Mouse (Mus musculus): ENCODE measurements around the gene Abca4. TPM values are rescaled to one million over a fixed set of nuclear protein-coding genes. Genes with fewer than 3 reads are reported as not detected.

Abca4 gene
- total RNA-seq (2017), result 2.0 and 6.3 TPM in 2 replicates

DNA sequence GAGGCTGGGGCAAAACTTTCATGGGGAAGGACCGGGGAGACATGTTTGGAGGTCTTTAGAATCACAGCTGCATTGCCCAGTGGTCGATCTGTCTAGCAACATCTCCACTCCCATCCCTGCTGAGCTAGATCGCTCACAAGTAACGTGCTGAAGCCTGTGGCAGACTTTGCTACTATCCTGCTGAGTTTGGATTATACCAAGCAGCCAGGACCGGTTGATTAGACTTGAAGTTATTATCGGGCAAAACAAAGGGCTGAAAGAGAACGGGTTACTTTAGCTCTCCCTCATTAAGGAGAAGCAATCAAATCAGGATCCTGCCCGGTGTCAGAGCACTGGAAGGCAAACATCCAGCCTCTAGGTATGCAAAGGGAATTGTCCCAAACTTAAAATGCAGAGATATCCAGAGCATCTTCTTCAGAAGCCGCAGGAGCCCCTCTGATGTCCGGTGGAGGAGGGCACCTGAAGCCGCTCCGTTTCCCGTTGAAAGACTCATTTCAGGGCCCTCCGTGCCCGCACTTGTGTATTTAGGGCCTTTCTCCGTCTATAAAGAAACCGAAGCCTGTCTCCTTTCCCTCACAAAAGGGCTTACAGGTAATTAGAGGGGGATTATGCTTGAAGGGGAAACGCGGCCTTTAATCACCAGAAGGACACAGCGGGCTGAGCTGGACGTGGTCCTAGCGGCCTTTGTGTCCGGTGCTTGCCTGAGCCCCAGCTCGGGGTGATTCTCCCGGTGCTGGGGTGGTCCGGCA, at the start of gene Abca4:
Gene Abca4, plus strand, starts transcription at position 645 of the 749 bp plus-strand sequence.
- ATAC-seq (replicated peaks in 1 of 2; ENCODE audit: insufficient read depth in 1 of 2, low FRiP score in 2 of 2, low TSS enrichment in 1 of 2, low read depth in 1 of 2, poor library complexity in 2 of 2, severe bottlenecking in 2 of 2), result no peak

- ATAC-seq (replicated peaks in 1 of 2; ENCODE audit: insufficient read depth in 1 of 2, low FRiP score in 2 of 2, low TSS enrichment in 1 of 2, low read depth in 1 of 2, poor library complexity in 2 of 2, severe bottlenecking in 2 of 2), result no peak
Observed at GRCm38 (mm10) chr3:121995125-121995524, 49.1 kb upstream of the Abca4 start.

GRCm38 (mm10) chr3:121999934-122000333, 44.3 kb upstream of the Abca4 start:
- ATAC-seq (replicated peaks in 1 of 2; ENCODE audit: insufficient read depth in 1 of 2, low FRiP score in 2 of 2, low TSS enrichment in 1 of 2, low read depth in 1 of 2, poor library complexity in 2 of 2, severe bottlenecking in 2 of 2), result no peak

DNA sequence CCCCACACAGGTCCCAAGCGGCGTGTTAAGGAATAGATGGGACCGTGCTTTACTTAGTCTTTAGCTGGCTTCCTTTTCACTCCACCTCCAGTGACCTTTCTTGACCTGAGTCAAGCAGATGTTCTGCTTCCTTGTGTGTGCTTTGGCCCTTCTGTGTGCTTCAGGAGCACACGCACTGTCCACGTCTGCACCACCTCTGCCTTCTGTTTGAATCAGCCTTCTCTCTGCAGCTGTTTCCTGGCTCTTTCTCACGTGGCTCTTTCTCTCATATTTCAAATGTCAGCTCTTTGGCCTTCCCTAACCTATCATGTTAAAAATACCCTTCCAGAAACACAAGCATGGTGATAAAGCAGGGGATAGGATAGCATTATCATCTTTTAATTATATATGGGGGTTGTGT, 42.7 kb upstream of the Abca4 start:
- no peak for ATAC-seq (replicated peaks in 1 of 2; ENCODE audit: insufficient read depth in 1 of 2, low FRiP score in 2 of 2, low TSS enrichment in 1 of 2, low read depth in 1 of 2, poor library complexity in 2 of 2, severe bottlenecking in 2 of 2)

GRCm38 (mm10) chr3:122009818-122010217, 34.4 kb upstream of the Abca4 start:
- no peak for ATAC-seq (replicated peaks in 1 of 2; ENCODE audit: insufficient read depth in 1 of 2, low FRiP score in 2 of 2, low TSS enrichment in 1 of 2, low read depth in 1 of 2, poor library complexity in 2 of 2, severe bottlenecking in 2 of 2)

DNA sequence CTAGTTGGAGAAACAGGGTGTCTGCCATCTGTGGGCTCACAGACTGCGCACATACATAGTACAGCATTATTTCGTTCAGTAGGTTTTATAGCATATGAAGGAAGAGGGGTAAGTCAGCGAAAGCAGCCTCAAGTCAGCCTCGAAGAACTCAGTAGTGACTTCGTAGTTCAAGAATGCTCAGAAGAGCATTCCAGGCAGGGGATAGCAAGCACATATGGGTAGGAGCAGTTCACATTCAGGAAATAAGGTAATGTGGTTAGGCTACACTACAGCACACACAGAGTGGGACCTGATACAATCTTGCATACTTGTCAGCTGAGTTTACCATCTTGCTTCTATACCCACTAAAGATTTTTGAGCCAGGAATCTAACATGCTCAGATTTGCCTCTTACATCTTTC, 34.0 kb upstream of the Abca4 start:
- no peak for ATAC-seq (replicated peaks in 1 of 2; ENCODE audit: insufficient read depth in 1 of 2, low FRiP score in 2 of 2, low TSS enrichment in 1 of 2, low read depth in 1 of 2, poor library complexity in 2 of 2, severe bottlenecking in 2 of 2)

DNA sequence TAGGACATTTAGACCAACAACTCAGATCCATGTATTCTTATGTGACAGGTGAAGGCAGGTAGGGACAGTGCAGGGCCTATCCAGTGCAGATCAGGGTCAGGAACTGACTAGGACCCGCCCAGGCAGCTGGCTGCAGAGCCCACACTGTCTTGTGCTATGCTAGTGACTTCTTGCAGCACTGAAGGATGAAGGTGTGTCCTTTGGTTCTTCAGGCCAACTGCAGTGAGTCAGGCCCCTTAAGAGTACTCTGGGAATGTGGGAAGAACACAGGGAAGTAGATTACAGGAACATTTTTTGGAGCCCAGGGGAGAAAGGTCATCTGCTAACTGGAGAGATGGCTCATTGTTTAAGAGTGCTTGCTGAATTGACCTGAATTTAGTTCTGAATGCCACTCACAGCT, 31.8 kb upstream of the Abca4 start:
- ATAC-seq (replicated peaks in 1 of 2; ENCODE audit: insufficient read depth in 1 of 2, low FRiP score in 2 of 2, low TSS enrichment in 1 of 2, low read depth in 1 of 2, poor library complexity in 2 of 2, severe bottlenecking in 2 of 2), result no peak

DNA sequence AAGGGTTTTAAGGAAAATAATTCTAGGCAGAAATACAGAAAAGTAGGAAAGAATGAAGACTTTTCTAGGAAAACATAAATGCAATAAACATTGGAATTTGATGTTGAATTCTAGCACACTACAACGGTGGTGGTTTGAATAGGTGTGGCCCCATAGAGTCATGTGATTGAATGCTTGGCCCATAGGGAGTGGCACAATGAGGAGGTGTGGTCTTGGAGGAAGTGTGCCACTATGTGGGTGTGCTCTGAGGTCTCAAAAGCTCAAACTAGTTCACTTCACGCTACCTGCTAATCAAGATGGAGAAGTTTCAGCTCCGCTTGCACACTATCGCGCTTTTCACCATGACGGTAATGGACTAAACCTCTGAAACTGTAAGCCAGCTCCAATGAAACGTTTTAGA, 25.8 kb upstream of the Abca4 start:
- ATAC-seq (replicated peaks in 1 of 2; ENCODE audit: insufficient read depth in 1 of 2, low FRiP score in 2 of 2, low TSS enrichment in 1 of 2, low read depth in 1 of 2, poor library complexity in 2 of 2, severe bottlenecking in 2 of 2), result no peak

DNA sequence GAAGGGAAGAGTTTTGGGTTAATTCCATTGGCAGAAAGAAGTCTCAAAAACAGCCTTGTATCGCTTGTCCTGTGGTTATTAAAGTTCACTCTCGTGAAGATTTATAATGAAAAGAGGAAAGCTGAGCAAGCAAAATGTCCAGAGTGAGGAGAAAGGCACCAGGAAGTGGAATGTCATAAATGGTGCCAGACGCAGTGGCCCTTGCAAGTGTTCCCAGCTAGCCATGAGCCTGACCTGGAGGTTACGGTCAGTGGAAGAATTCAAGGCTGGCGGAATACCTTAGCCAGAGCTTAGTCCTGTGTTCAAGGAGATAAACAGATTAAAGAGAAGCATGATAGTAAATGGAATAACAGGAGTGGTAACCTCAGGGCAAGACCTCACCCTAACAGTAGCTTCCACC, 25.1 kb upstream of the Abca4 start:
- no peak for ATAC-seq (replicated peaks in 1 of 2; ENCODE audit: insufficient read depth in 1 of 2, low FRiP score in 2 of 2, low TSS enrichment in 1 of 2, low read depth in 1 of 2, poor library complexity in 2 of 2, severe bottlenecking in 2 of 2)

DNA sequence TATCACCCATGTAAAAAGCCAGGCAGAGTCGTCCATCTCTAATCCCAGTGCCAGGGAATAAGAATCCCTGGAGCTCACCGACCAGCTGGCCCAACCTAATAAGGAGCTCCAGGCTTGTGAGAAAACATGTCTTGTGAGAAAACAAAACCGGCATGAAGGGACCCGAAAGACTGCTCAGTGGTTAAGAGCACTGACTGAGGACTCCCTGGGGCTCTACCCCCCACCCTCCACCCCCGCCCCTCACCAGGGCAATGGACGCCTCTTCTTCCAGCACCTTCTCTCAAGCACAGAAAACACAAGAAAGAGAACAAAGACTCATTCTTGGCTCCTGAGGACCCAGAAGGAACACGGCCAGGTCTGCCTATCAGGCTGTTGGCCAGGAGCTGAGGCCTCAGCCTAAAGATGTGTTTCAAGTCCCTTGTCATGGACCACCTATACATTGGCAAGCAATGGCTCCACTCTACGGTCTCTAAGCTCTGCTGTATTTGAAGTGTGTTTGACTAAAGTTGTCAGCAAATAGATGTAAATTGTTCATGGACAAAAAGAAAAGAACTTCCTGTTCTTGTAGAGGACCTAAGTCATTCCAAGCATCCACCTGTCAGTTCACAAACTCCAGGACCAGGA, 23.1 kb upstream of the Abca4 start:
- no peak for ATAC-seq (replicated peaks in 1 of 2; ENCODE audit: insufficient read depth in 1 of 2, low FRiP score in 2 of 2, low TSS enrichment in 1 of 2, low read depth in 1 of 2, poor library complexity in 2 of 2, severe bottlenecking in 2 of 2)

DNA sequence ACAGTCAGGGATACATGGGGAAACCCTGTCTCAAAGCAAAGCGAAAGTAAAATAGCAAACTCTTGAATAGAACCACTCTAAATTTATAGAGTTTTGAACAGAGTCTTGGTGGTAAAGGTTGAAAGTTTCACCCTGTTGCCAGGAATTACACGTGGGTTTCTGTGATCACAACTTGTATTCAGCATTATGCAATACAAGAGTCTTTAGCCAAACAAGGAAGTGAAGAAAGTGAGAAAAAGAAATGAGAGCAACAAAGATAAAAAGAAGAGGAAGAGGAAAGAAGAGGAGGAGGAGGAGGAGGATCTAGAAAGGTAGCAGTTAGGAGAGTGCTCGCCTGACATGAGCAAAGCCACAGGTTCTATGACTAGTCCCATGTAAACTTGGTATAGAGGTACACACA, 21.9 kb upstream of the Abca4 start:
- no peak for ATAC-seq (replicated peaks in 1 of 2; ENCODE audit: insufficient read depth in 1 of 2, low FRiP score in 2 of 2, low TSS enrichment in 1 of 2, low read depth in 1 of 2, poor library complexity in 2 of 2, severe bottlenecking in 2 of 2)

DNA sequence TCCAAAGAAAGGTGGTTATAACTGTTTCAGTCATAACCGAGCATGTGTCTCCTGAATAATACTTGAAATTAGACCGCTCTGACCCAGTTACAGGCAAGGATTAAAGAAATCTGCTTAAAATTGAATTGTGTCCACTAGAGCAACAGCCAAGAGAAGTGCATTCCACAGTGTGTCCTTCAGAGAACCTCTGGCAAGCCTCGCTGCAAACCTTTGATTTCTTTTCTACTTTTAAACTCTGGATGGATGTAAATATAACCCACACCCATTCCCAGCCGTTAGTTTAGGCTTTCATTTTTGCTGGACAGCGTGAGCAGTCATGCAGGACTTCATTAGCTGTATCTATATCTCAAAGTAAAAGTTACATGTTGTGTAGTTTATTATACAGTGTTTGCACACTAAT, 17.6 kb upstream of the Abca4 start:
- no peak for ATAC-seq (replicated peaks in 1 of 2; ENCODE audit: insufficient read depth in 1 of 2, low FRiP score in 2 of 2, low TSS enrichment in 1 of 2, low read depth in 1 of 2, poor library complexity in 2 of 2, severe bottlenecking in 2 of 2)

DNA sequence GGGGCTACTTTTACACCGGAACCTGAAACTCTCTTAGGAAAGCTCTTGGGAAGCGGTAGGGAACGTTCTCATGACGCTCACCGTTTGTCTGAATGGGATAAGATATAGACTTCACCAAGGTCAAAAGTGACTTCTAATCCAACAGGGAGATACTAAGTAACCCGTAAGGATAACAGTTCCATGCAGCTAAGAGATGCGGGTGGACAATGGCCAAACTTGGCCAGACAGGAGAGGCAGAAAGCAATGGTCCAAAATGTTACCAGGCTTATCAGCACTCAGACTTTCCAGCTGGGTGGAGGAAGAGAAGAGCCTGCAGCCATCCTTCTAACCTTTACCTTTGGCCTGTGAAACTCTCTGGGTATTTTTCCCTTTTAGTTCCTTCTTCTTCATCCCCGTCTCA, 16.5 kb upstream of the Abca4 start:
- no peak for ATAC-seq (replicated peaks in 1 of 2; ENCODE audit: insufficient read depth in 1 of 2, low FRiP score in 2 of 2, low TSS enrichment in 1 of 2, low read depth in 1 of 2, poor library complexity in 2 of 2, severe bottlenecking in 2 of 2)

- ATAC-seq (replicated peaks in 1 of 2; ENCODE audit: insufficient read depth in 1 of 2, low FRiP score in 2 of 2, low TSS enrichment in 1 of 2, low read depth in 1 of 2, poor library complexity in 2 of 2, severe bottlenecking in 2 of 2), result no peak
Observed at GRCm38 (mm10) chr3:122033248-122033837, 10.9 kb upstream of the Abca4 start.

- ATAC-seq (replicated peaks in 1 of 2; ENCODE audit: insufficient read depth in 1 of 2, low FRiP score in 2 of 2, low TSS enrichment in 1 of 2, low read depth in 1 of 2, poor library complexity in 2 of 2, severe bottlenecking in 2 of 2), result no peak
Observed at GRCm38 (mm10) chr3:122034240-122034639, 10.0 kb upstream of the Abca4 start.

DNA sequence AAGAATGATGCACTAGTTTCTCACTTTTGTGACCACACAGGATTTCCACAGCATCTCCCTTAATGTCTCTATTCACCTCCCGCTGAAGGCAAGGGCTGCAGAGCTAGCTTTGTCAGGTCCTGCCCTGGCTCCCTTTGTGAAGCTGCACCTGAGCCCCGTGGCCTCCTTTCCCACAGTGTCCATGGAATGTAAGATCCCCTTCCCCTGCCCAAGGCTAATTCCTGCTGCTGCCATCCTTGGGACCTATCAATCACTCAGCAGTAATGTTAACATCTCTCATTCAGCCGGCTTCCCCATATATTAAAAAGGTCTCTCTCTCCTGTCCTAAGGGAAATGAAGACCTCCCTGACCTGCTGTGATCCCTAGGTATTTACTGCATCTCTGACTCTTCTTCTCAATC, 9.2 kb upstream of the Abca4 start:
- ATAC-seq (replicated peaks in 1 of 2; ENCODE audit: insufficient read depth in 1 of 2, low FRiP score in 2 of 2, low TSS enrichment in 1 of 2, low read depth in 1 of 2, poor library complexity in 2 of 2, severe bottlenecking in 2 of 2), result no peak

GRCm38 (mm10) chr3:122040522-122040921, 3.7 kb upstream of the Abca4 start:
- no peak for ATAC-seq (replicated peaks in 1 of 2; ENCODE audit: insufficient read depth in 1 of 2, low FRiP score in 2 of 2, low TSS enrichment in 1 of 2, low read depth in 1 of 2, poor library complexity in 2 of 2, severe bottlenecking in 2 of 2)

GRCm38 (mm10) chr3:122043102-122043501, 1.1 kb upstream of the Abca4 start:
- 0 out of 4 replicates have a peak, but pooled peaks have one; percentile 9 to 23 for ATAC-seq (replicated peaks in 1 of 2; ENCODE audit: insufficient read depth in 1 of 2, low FRiP score in 2 of 2, low TSS enrichment in 1 of 2, low read depth in 1 of 2, poor library complexity in 2 of 2, severe bottlenecking in 2 of 2)

- no peak for ATAC-seq (replicated peaks in 1 of 2; ENCODE audit: insufficient read depth in 1 of 2, low FRiP score in 2 of 2, low TSS enrichment in 1 of 2, low read depth in 1 of 2, poor library complexity in 2 of 2, severe bottlenecking in 2 of 2)
Observed at GRCm38 (mm10) chr3:122046187-122046620, 2.0 kb downstream of the Abca4 start.

Measured in hematopoietic stem cell, adult 5-6 weeks (primary cell).